Mouse (Mus musculus) forebrain, embryonic 10.5 days (tissue): ENCODE measurements around the gene Atxn1l. TPM values are rescaled to one million over a fixed set of nuclear protein-coding genes. Genes with fewer than 3 reads are reported as not detected.
A peak's percentile ranks its signal among the peaks of the same experiment; 100 is the strongest.

Experiments used
- DNase-seq: peaks from one replicate; pipeline ENCODE4 v3.0.0-alpha.2; 2017; ENCODE audit warnings: low spot score; ENCODE audit errors: extremely low spot score
- H3K27ac ChIP-seq: fragments of 300-500 bp; sonication (generic); 2 replicates; pipeline ENCODE4 v1.5.1; 2016; ENCODE audit warnings: mild to moderate bottlenecking
- H3K27me3 ChIP-seq: fragments of 300-500 bp; sonication (generic); 2 replicates; pipeline ENCODE4 v1.6.1; 2016; ENCODE audit warnings: mild to moderate bottlenecking; ENCODE audit not compliant: poor library complexity, severe bottlenecking
- H3K36me3 ChIP-seq: fragments of 300-500 bp; sonication (generic); replicated peaks from 2 replicates; pipeline ENCODE4 v1.6.1; 2016; ENCODE audit warnings: mild to moderate bottlenecking, moderate library complexity
- H3K4me1 ChIP-seq: fragments of 300-500 bp; sonication (generic); 2 replicates; pipeline ENCODE4 v1.6.1; 2016
- H3K4me3 ChIP-seq: fragments of 300-500 bp; sonication (generic); 2 replicates; pipeline ENCODE4 v1.5.1; 2016; ENCODE audit warnings: mild to moderate bottlenecking, moderate library complexity
- H3K9me3 ChIP-seq: fragments of 300-500 bp; sonication (generic); 2 replicates; pipeline ENCODE4 v1.6.1; 2016; ENCODE audit warnings: mild to moderate bottlenecking, moderate library complexity
- WGBS: fragments of 180-500 bp; shearing (Covaris S2); methylation state at CpG from one replicate; pipeline ENCODE4 v1.1.7; 2016; 5-methylcytosine and 5-hydroxymethylcytosine counted together
- polyA plus RNA-seq: library from polyadenylated mRNA; unstranded; fragments of >200 nt; fragmentation: Nextera tagmentation; extraction: Ambion mirVana; gene quantifications from 2 replicates; pipeline ENCODE4 v1.2.1, GENCODE M21; 2016

Atxn1l gene
- polyA plus RNA-seq, result 8.6 and 8.7 TPM in 2 replicates

GRCm38 (mm10) chr8:109737237-109738048 lies at the start of gene Atxn1l:
Atxn1l (minus strand) TSS chr8:109737739.
- Histone ChIP-seq H3K4me3 (peak within 1 kb of the TSS; percentile 98), H3K4me1 (peaks cover 14% of the 10 kb centered on the region), H3K27ac (peak within 1 kb of the TSS; percentile 97), H3K9me3 (no peaks in the 10 kb centered on the region), H3K36me3 (peaks cover 27% of the 10 kb centered on the region), H3K27me3 (no peaks in the 10 kb centered on the region)
- DNase-seq, result peak; percentile 92
- under 1% methylated on average over 59 of the region's 59 CpGs for WGBS

GRCm38 (mm10) chr8:109780548-109780947 lies 43.0 kb upstream of the Atxn1l start:
- H3K27ac ChIP-seq, result no peak overlapping the region
- H3K4me3 ChIP-seq, result peak overlapping the region; percentile 94; the same call in 1 of the 2 replicates

GRCm38 (mm10) chr8:109779431-109780228 lies 42.1 kb upstream of the Atxn1l start:
- Histone ChIP-seq H3K4me1 (peaks cover 20% of the 10 kb centered on the region), H3K27me3 (peaks cover 6% of the 10 kb centered on the region; the same call in 1 of the 2 replicates), H3K9me3 (no peaks in the 10 kb centered on the region), H3K27ac (peak overlapping the region; percentile 100), H3K4me3 (peak overlapping the region; percentile 94), H3K36me3 (no peaks in the 10 kb centered on the region; the same call in 1 of the 2 replicates)
- WGBS, result 26% methylated on average over 24 of the region's 24 CpGs
- no peak for DNase-seq

More at GRCm38 (mm10) chr8:109780548-109780947, 43.0 kb upstream of the Atxn1l start:
- no peak for DNase-seq
- Histone ChIP-seq H3K27me3 (peaks cover 6% of the 10 kb centered on the region; the same call in 1 of the 2 replicates), H3K4me1 (peaks cover 20% of the 10 kb centered on the region), H3K9me3 (no peaks in the 10 kb centered on the region), H3K36me3 (no peaks in the 10 kb centered on the region; the same call in 1 of the 2 replicates)
- WGBS, result 83% methylated on average over 4 of the region's 4 CpGs

GRCm38 (mm10) chr8:109778993-109779421 lies 41.5 kb upstream of the Atxn1l start:
- Histone ChIP-seq H3K4me3 (peak overlapping the region; percentile 94), H3K27ac (peak overlapping the region; percentile 100), H3K36me3 (no peaks in the 10 kb centered on the region; the same call in 1 of the 2 replicates), H3K4me1 (peaks cover 20% of the 10 kb centered on the region), H3K27me3 (peaks cover 6% of the 10 kb centered on the region; the same call in 1 of the 2 replicates), H3K9me3 (no peaks in the 10 kb centered on the region)
- WGBS, result 0% methylated on average over 31 of the region's 32 CpGs
- DNase-seq, result no peak

GRCm38 (mm10) chr8:109778280-109778977 lies 40.9 kb upstream of the Atxn1l start, which contains the start of gene Ap1g1:
Ap1g1 (plus strand) TSS chr8:109778554.
- Histone ChIP-seq H3K4me1 (peaks cover 20% of the 10 kb centered on the region), H3K27ac (peak within 1 kb of the TSS; percentile 100), H3K4me3 (peak within 1 kb of the TSS; percentile 94), H3K9me3 (no peaks in the 10 kb centered on the region), H3K27me3 (peaks cover 8% of the 10 kb centered on the region; the same call in 1 of the 2 replicates), H3K36me3 (no peaks in the 10 kb centered on the region)
- whole genome bisulfite sequencing, result under 1% methylated on average over 63 of the region's 64 CpGs
- peak; percentile 97 for DNase-seq

- H3K9me3 ChIP-seq, result no peaks in the 10 kb centered on the region
- H3K36me3 ChIP-seq, result no peaks in the 10 kb centered on the region
- peak overlapping the region; percentile 100 for H3K27ac ChIP-seq
- peaks cover 11% of the 10 kb centered on the region; the same call in 1 of the 2 replicates for H3K27me3 ChIP-seq
- peak overlapping the region; percentile 94 for H3K4me3 ChIP-seq
- WGBS, result 29% methylated on average over 5 of the region's 5 CpGs
- DNase-seq, result no peak
- H3K4me1 ChIP-seq, result peaks cover 20% of the 10 kb centered on the region
These were observed 40.3 kb upstream of the Atxn1l start for GRCm38 (mm10) chr8:109777851-109778250.

- no peaks in the 10 kb centered on the region for H3K36me3 ChIP-seq
- H3K4me3 ChIP-seq, result no peak overlapping the region
- no peaks in the 10 kb centered on the region for H3K9me3 ChIP-seq
- peaks cover 4% of the 10 kb centered on the region; the same call in 1 of the 2 replicates for H3K4me1 ChIP-seq
- no peak for DNase-seq
- WGBS, result 54% methylated on average over 3 of the region's 3 CpGs
- H3K27ac ChIP-seq, result no peak overlapping the region
- peaks cover 11% of the 10 kb centered on the region; the same call in 1 of the 2 replicates for H3K27me3 ChIP-seq
These were observed 35.6 kb upstream of the Atxn1l start for GRCm38 (mm10) chr8:109773154-109773553.

- Histone ChIP-seq H3K4me1 (no peaks in the 10 kb centered on the region), H3K9me3 (peaks cover 27% of the 10 kb centered on the region), H3K27me3 (no peaks in the 10 kb centered on the region), H3K27ac (no peak overlapping the region), H3K36me3 (no peaks in the 10 kb centered on the region), H3K4me3 (no peak overlapping the region)
- WGBS, result 80% methylated on average over 7 of the region's 7 CpGs
- DNase-seq, result no peak
These were observed 28.5 kb upstream of the Atxn1l start for GRCm38 (mm10) chr8:109766081-109766480.

- Histone ChIP-seq H3K36me3 (no peaks in the 10 kb centered on the region), H3K9me3 (peaks cover 27% of the 10 kb centered on the region), H3K4me1 (no peaks in the 10 kb centered on the region), H3K4me3 (no peak overlapping the region), H3K27me3 (no peaks in the 10 kb centered on the region), H3K27ac (no peak overlapping the region)
- DNase-seq, result no peak
- 89% methylated on average over 6 of the region's 6 CpGs for WGBS
These were observed 26.5 kb upstream of the Atxn1l start for GRCm38 (mm10) chr8:109764031-109764430.

- Histone ChIP-seq H3K36me3 (no peaks in the 10 kb centered on the region), H3K27ac (no peak overlapping the region), H3K9me3 (peaks cover 27% of the 10 kb centered on the region), H3K4me1 (no peaks in the 10 kb centered on the region), H3K4me3 (no peak overlapping the region), H3K27me3 (no peaks in the 10 kb centered on the region)
- 75% methylated on average over 1 of the region's 1 CpGs for WGBS
- no peak for DNase-seq
These were observed 22.7 kb upstream of the Atxn1l start for GRCm38 (mm10) chr8:109760221-109760620.

GRCm38 (mm10) chr8:109759426-109759825 lies 21.9 kb upstream of the Atxn1l start:
- no peak overlapping the region for H3K27ac ChIP-seq
- WGBS, result 90% methylated on average over 7 of the region's 7 CpGs
- H3K36me3 ChIP-seq, result no peaks in the 10 kb centered on the region
- DNase-seq, result no peak
- no peaks in the 10 kb centered on the region for H3K4me1 ChIP-seq
- H3K4me3 ChIP-seq, result no peak overlapping the region
- peaks cover 27% of the 10 kb centered on the region for H3K9me3 ChIP-seq
- no peaks in the 10 kb centered on the region for H3K27me3 ChIP-seq

- H3K4me3 ChIP-seq, result no peak overlapping the region
- no peak overlapping the region for H3K27ac ChIP-seq
- 70% methylated on average over 3 of the region's 3 CpGs for WGBS
- H3K9me3 ChIP-seq, result peaks cover 4% of the 10 kb centered on the region; the same call in 1 of the 2 replicates
- H3K4me1 ChIP-seq, result no peaks in the 10 kb centered on the region
- DNase-seq, result no peak
- no peaks in the 10 kb centered on the region for H3K36me3 ChIP-seq
- no peaks in the 10 kb centered on the region for H3K27me3 ChIP-seq
These were observed 19.3 kb upstream of the Atxn1l start for GRCm38 (mm10) chr8:109756849-109757248.
